Comparison of ENCODE assay signal across 21 mouse cellular contexts in the genomic region with DNA sequence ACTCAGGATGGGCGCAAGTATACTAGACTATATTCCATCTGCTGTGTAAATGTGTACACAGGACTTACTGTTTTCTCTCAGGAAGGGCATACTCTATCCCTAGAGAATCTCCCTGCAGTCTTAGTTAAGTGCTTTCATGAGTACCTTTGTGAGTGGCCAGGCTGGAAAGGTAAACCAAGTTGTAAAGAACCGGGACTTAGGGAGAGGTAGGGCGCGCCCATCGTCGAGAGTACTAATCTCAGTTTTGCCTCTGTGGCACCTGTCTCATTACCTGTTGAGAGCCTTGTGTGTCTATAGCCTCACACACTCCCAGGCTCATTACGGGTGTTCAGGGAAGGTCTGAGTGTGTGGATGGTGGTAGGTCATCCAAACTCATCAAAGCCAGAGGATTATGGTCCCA. TPM values are rescaled to one million over a fixed set of nuclear protein-coding genes. Genes with fewer than 3 reads are reported as not detected.
DNase-seq lines count a peak whose midpoint lies in the region; ATAC-seq lines count a peak whose summit lies in the region.
"Had no signal": no experiment of that assay in that cellular context is flagged by ENCODE, and none has a peak within 500 bp of the region (broad histone marks: within the 10 kb centered on the region; RNA-seq: fewer than 3 reads in every experiment).

No protein-coding gene starts in this region.

- no peak overlapping the region for H3K4me3 ChIP-seq in intestine, embryonic 14.5 days (ENCODE audit: low read depth, low read length)
- H3K4me3 ChIP-seq in intestine, embryonic 15.5 days (replicated peaks): no peak overlapping the region
- H3K4me3 ChIP-seq in lung, embryonic 16.5 days (ENCODE audit: low read length): no peak overlapping the region
- H3K4me3 ChIP-seq: embryonic facial prominence, embryonic 13.5 days; embryonic facial prominence, embryonic 15.5 days; erythroblast, embryonic 14.5 days; forebrain, embryonic 10.5 days; forebrain, embryonic 12.5 days had no signal

- ATAC-seq in intestine, embryonic 14.5 days (replicated peaks; ENCODE audit: low FRiP score, low TSS enrichment, low read depth): no peak
- ATAC-seq in intestine, embryonic 15.5 days: no peak
- ATAC-seq in lung, embryonic 16.5 days (ENCODE audit: low read depth): peak; percentile 65
- ATAC-seq: forebrain, embryonic 14.5 days; forebrain, embryonic 16.5 days had no signal

- H3K9me3 ChIP-seq in intestine, embryonic 14.5 days (ENCODE audit: control insufficient read depth, low read length): no peaks in the 10 kb centered on the region
- no peaks in the 10 kb centered on the region for H3K9me3 ChIP-seq in intestine, embryonic 15.5 days
- H3K9me3 ChIP-seq in lung, embryonic 16.5 days (ENCODE audit: control insufficient read depth, low read length): no peaks in the 10 kb centered on the region
- H3K9me3 ChIP-seq: embryonic facial prominence, embryonic 13.5 days; embryonic facial prominence, embryonic 15.5 days; forebrain, embryonic 10.5 days; forebrain, embryonic 12.5 days had no signal

- no peak overlapping the region for H3K9ac ChIP-seq in intestine, embryonic 14.5 days (ENCODE audit: low read length)
- H3K9ac ChIP-seq in intestine, embryonic 15.5 days: no peak overlapping the region
- H3K9ac ChIP-seq in lung, embryonic 16.5 days (ENCODE audit: low read length): no peak overlapping the region
- H3K9ac ChIP-seq: embryonic facial prominence, embryonic 13.5 days; embryonic facial prominence, embryonic 15.5 days; forebrain, embryonic 12.5 days had no signal

- H3K27ac ChIP-seq in intestine, embryonic 14.5 days (ENCODE audit: low read depth): no peak overlapping the region
- no peak overlapping the region for H3K27ac ChIP-seq in intestine, embryonic 15.5 days
- H3K27ac ChIP-seq in lung, embryonic 16.5 days (ENCODE audit: low read length): peak overlapping the region; percentile 39; the same call in 1 of the 2 replicates
- H3K27ac ChIP-seq: embryonic facial prominence, embryonic 13.5 days; embryonic facial prominence, embryonic 15.5 days; forebrain, embryonic 10.5 days; forebrain, embryonic 12.5 days had no signal

- no peaks in the 10 kb centered on the region for H3K4me1 ChIP-seq in intestine, embryonic 14.5 days (replicated peaks; ENCODE audit: control insufficient read depth, insufficient read depth, low read length)
- no peaks in the 10 kb centered on the region for H3K4me1 ChIP-seq in intestine, embryonic 15.5 days (replicated peaks)
- H3K4me1 ChIP-seq in lung, embryonic 16.5 days (replicated peaks; ENCODE audit: control insufficient read depth, insufficient read depth, low read length): 0 out of 2 replicates have a peak, but pooled peaks cover 5% of the 10 kb centered on the region
- H3K4me1 ChIP-seq: embryonic facial prominence, embryonic 15.5 days had no signal

- DNase-seq in intestine, embryonic 14.5 days (ENCODE audit: low spot score): peak; percentile 13
- no peak for DNase-seq in lung, postnatal 36 days
- DNase-seq: adrenal gland, adult 2 months; adrenal gland, postnatal 10 days; adrenal gland, postnatal 25 days; cerebellum, adult 11 months; cerebellum, adult 18-20 months; cerebellum, adult 8-10 months; cerebellum, adult 9-11 months; cerebellum, postnatal 14 days; cerebellum, postnatal 36 days; embryo, embryonic 11 days had no signal

- no peaks in the 10 kb centered on the region for H3K36me3 ChIP-seq in intestine, embryonic 14.5 days (ENCODE audit: control insufficient read depth, insufficient read depth, low read length)
- H3K36me3 ChIP-seq in intestine, embryonic 15.5 days: no peaks in the 10 kb centered on the region
- no peaks in the 10 kb centered on the region for H3K36me3 ChIP-seq in lung, embryonic 16.5 days (ENCODE audit: control insufficient read depth, insufficient read depth, low read length)
- H3K36me3 ChIP-seq: embryonic facial prominence, embryonic 13.5 days; embryonic facial prominence, embryonic 15.5 days; forebrain, embryonic 10.5 days; forebrain, embryonic 12.5 days had no signal

- no peak overlapping the region for H3K4me2 ChIP-seq in intestine, embryonic 14.5 days (ENCODE audit: low read length)
- no peak overlapping the region for H3K4me2 ChIP-seq in intestine, embryonic 15.5 days (replicated peaks)
- H3K4me2 ChIP-seq in lung, embryonic 16.5 days (ENCODE audit: low read depth, low read length): no peak overlapping the region
- H3K4me2 ChIP-seq: embryonic facial prominence, embryonic 13.5 days; embryonic facial prominence, embryonic 15.5 days; forebrain, embryonic 12.5 days had no signal

- no peaks in the 10 kb centered on the region for H3K27me3 ChIP-seq in intestine, embryonic 14.5 days (replicated peaks; ENCODE audit: control insufficient read depth, insufficient read depth, low read length)
- no peaks in the 10 kb centered on the region for H3K27me3 ChIP-seq in intestine, embryonic 15.5 days (replicated peaks)
- no peaks in the 10 kb centered on the region for H3K27me3 ChIP-seq in lung, embryonic 16.5 days (ENCODE audit: control insufficient read depth, insufficient read depth, low read depth, low read length)
- H3K27me3 ChIP-seq: embryonic facial prominence, embryonic 13.5 days; embryonic facial prominence, embryonic 15.5 days had no signal

- 86% methylated on average over 7 of the region's 7 CpGs for WGBS in intestine, embryonic 14.5 days
- 84% methylated on average over 7 of the region's 7 CpGs for WGBS in intestine, embryonic 15.5 days
- WGBS in lung, embryonic 16.5 days: 62% methylated on average over 7 of the region's 7 CpGs

RNA-seq across cellular contexts. Expression of a gene that starts 52.1 kb away (rescaled TPM):
- 40.7 and 43.5 TPM in 2 replicates for polyA plus RNA-seq in intestine, embryonic 14.5 days (2014; fragmentation: Nextera tagmentation; extraction: Ambion mirVana)
- polyA plus RNA-seq in intestine, embryonic 15.5 days (2015; fragmentation: Nextera tagmentation; extraction: Ambion mirVana): 54.4 and 55.7 TPM in 2 replicates
- polyA plus RNA-seq in lung, embryonic 16.5 days (2015; fragmentation: Nextera tagmentation; extraction: Ambion mirVana): 0.11 and 2.0 TPM in 2 replicates
- polyA plus RNA-seq: embryonic facial prominence, embryonic 13.5 days; forebrain, embryonic 12.5 days had no signal

Comparison
In these comparisons a context has a peak if more than half of its experiments do, and no peak if none do; other contexts are left out.
1. RNA of a gene that starts 52.1 kb away (polyA plus RNA-seq): 54.4 to 55.7 TPM in intestine, embryonic 15.5 days and 40.7 to 43.5 TPM in intestine, embryonic 14.5 days; 0.11 to 2.0 TPM in lung, embryonic 16.5 days; every median in the first group is over 10 times any median in the second.